Mouse (Mus musculus) limb, embryonic 13.5 days (tissue): ENCODE measurements at regions not wholly inside any gene's neighbourhood (a gene's known extent, or its start where the extent isn't known, plus 50 kb on each side); places are given as distances from the start of the nearest gene placed in this dataset.
A peak's percentile ranks its signal among the peaks of the same experiment; 100 is the strongest.
"Not testable (repeated sequence)": the region's sequence is repeated elsewhere in the genome, so short reads cannot be mapped to it uniquely, and the experiment has no call there.

Experiments
- ATAC-seq: fragments of 200-750 bp; cut with Nextera tagmentation; 2 replicates; pipeline ENCODE4 v1.8.0; 2017; ENCODE audit warnings: low read depth, moderate number of reproducible peaks, moderate TSS enrichment; ENCODE audit not compliant: low FRiP score
- H3K27ac ChIP-seq: fragments of 300-500 bp; sonication (generic); 2 replicates; pipeline ENCODE4 v1.5.1; 2015; ENCODE audit warnings: inconsistent platforms, mild to moderate bottlenecking, moderate library complexity
- H3K27me3 ChIP-seq: fragments of 300-500 bp; sonication (generic); 2 replicates; pipeline ENCODE4 v1.6.1; 2015; ENCODE audit warnings: mild to moderate bottlenecking, inconsistent platforms
- H3K36me3 ChIP-seq: fragments of 300-500 bp; sonication (generic); 2 replicates; pipeline ENCODE4 v1.6.1; 2015; ENCODE audit warnings: inconsistent platforms, mild to moderate bottlenecking, moderate library complexity
- H3K4me1 ChIP-seq: fragments of 300-500 bp; sonication (generic); 2 replicates; pipeline ENCODE4 v1.6.1; 2015; ENCODE audit warnings: inconsistent platforms
- H3K4me2 ChIP-seq: fragments of 300-500 bp; sonication (generic); replicated peaks from 2 replicates; pipeline ENCODE4 v1.6.1; 2015; ENCODE audit warnings: inconsistent platforms, mild to moderate bottlenecking, moderate library complexity
- H3K4me3 ChIP-seq: fragments of 300-500 bp; sonication (generic); 2 replicates; pipeline ENCODE4 v1.5.1; 2015; ENCODE audit warnings: moderate library complexity, mild to moderate bottlenecking, inconsistent platforms
- H3K9ac ChIP-seq: fragments of 300-500 bp; sonication (generic); 2 replicates; pipeline ENCODE4 v1.6.1; 2015; ENCODE audit warnings: mild to moderate bottlenecking, inconsistent platforms
- H3K9me3 ChIP-seq: fragments of 300-500 bp; sonication (generic); 2 replicates; pipeline ENCODE4 v1.6.1; 2016; ENCODE audit warnings: inconsistent platforms
- WGBS: fragments of 180-500 bp; shearing (Covaris S2); methylation state at CpG from one replicate; pipeline ENCODE4 v1.1.7; 2015; 5-methylcytosine and 5-hydroxymethylcytosine counted together

DNA sequence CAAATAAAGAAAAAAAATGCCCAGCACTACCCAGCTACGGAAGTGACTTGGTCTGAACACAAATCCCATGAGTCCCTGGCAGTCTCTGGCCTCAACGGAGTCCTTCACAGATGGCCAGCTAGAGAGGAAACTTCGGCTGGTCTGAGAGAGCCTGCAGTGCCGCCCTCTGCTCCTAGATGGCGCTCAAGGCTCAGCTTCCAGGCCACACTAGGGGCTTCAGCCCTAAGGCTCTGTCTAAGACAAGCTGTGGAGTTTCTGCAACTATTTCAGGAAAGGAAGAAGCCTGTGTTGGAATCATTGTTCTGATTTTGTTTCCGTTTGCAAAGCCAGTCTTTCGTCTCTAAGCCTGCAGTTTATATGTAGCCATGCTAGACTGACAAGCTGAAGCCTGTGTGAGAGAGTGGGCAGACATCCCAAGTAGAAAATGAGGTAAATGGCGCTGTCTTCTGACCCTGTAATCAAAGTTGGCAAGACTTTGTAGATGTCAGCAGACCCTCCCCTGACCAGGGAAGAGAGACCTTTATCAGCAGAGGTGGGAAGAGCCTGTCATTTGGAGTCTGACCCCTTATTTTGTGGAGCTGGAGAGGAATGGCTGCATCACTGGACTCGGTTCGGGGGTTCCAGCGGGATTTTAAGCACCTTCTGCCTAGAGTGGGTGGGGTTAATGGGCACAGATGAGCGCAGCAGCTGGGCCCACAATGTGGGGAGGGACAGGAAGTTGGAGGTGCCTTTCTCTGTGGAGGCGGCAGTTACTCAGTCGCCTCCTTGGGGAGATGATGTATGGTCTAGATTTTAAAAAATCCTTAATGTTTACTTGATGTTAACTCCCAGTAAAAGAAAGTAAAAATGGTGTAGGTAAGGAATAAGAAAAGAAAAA, 197.5 kb downstream of the Nucb2 start:
- peaks cover 12% of the 10 kb centered on the region; the same call in 1 of the 2 replicates for H3K9me3 ChIP-seq
- no peak overlapping the region for H3K4me3 ChIP-seq
- no peaks in the 10 kb centered on the region for H3K27me3 ChIP-seq
- 0 out of 2 replicates have a peak, but pooled peaks cover 5% of the 10 kb centered on the region for H3K4me1 ChIP-seq
- ATAC-seq, result peak; percentile 73; the same call in 1 of the 2 replicates
- WGBS, result 36% methylated on average over 14 of the region's 14 CpGs
- H3K9ac ChIP-seq, result no peak overlapping the region
- no peaks in the 10 kb centered on the region for H3K36me3 ChIP-seq
- H3K27ac ChIP-seq, result no peak overlapping the region; the same call in 1 of the 2 replicates
- no peak overlapping the region for H3K4me2 ChIP-seq

DNA sequence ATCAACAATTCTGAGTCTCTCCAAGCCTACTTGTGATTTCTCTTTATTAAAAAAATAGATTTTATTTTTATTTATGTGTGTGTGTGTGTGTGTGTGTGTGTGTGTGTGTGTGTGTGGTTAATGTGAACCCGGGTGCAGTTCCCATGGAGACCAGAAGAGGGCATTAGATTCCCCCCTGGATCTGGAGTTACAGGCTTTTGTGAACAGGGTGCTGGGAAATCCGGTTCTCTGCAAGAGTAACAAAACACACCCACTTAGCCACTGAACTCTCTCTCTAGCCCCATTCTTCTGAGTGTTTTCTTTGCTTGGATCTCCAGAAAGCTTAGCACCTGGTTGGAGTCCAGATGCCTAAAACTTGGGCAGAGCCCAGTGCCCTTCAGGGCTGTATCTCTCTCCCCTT, 198.4 kb downstream of the Nucb2 start:
- no peak overlapping the region for H3K4me3 ChIP-seq
- H3K4me1 ChIP-seq, result 0 out of 2 replicates have a peak, but pooled peaks cover 5% of the 10 kb centered on the region
- no peak overlapping the region for H3K27ac ChIP-seq
- ATAC-seq, result no peak
- H3K36me3 ChIP-seq, result no peaks in the 10 kb centered on the region
- H3K27me3 ChIP-seq, result no peaks in the 10 kb centered on the region
- 88% methylated on average over 2 of the region's 2 CpGs for WGBS
- H3K9ac ChIP-seq, result no peak overlapping the region
- H3K9me3 ChIP-seq, result peaks cover 12% of the 10 kb centered on the region; the same call in 1 of the 2 replicates
- no peak overlapping the region for H3K4me2 ChIP-seq

DNA sequence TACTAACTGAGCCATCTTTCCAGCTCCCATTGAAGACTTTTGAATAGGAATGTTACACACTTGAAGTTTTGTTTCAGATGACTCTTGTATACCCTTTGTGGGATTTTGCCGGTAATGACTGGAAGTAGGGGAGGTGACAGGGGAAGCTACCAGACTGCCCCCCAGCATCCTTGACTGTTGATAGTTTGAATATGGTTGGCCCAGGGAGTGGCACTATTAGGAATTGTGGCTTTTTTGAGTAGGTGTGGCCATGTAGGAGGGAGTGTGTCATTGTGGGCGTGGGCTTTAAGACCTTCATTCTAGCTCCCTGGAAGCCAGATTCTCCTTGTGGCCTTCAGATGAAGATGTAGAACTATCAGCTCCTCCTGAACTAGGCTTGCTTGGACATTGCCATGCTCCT, 207.4 kb downstream of the Nucb2 start:
- Histone ChIP-seq H3K36me3 (no peaks in the 10 kb centered on the region), H3K4me1 (0 out of 2 replicates have a peak, but pooled peaks cover 3% of the 10 kb centered on the region), H3K27me3 (no peaks in the 10 kb centered on the region), H3K4me3 (no peak overlapping the region), H3K9me3 (no peaks in the 10 kb centered on the region), H3K4me2 (no peak overlapping the region), H3K9ac (no peak overlapping the region), H3K27ac (no peak overlapping the region)
- no peak for ATAC-seq
- WGBS, result 95% methylated on average over 2 of the region's 2 CpGs

DNA sequence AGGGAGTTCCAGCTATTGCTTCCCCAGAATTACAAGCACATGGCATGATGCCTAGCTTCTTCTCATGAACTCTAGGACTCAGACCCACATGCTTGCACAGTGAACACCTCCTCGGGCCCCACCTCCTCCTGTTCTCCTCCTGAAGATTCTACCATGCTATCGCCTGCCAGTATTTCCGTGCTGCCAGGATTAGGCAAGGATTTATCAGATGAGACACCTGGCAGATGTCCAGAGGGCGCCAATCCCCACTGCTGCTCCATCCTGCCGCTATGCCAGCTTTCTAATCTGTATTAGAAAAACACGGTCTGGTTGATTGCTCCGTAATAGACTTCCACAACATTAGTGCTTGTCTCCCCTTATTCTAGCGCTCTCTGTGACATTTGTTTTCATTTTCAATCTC, 209.0 kb downstream of the Nucb2 start:
- no peak overlapping the region for H3K27ac ChIP-seq
- no peaks in the 10 kb centered on the region for H3K36me3 ChIP-seq
- no peak overlapping the region for H3K9ac ChIP-seq
- 83% methylated on average over 8 of the region's 8 CpGs for WGBS
- H3K4me2 ChIP-seq, result no peak overlapping the region
- H3K4me3 ChIP-seq, result no peak overlapping the region
- H3K9me3 ChIP-seq, result no peaks in the 10 kb centered on the region
- 0 out of 2 replicates have a peak, but pooled peaks cover 1% of the 10 kb centered on the region for H3K4me1 ChIP-seq
- no peaks in the 10 kb centered on the region for H3K27me3 ChIP-seq
- ATAC-seq, result no peak

DNA sequence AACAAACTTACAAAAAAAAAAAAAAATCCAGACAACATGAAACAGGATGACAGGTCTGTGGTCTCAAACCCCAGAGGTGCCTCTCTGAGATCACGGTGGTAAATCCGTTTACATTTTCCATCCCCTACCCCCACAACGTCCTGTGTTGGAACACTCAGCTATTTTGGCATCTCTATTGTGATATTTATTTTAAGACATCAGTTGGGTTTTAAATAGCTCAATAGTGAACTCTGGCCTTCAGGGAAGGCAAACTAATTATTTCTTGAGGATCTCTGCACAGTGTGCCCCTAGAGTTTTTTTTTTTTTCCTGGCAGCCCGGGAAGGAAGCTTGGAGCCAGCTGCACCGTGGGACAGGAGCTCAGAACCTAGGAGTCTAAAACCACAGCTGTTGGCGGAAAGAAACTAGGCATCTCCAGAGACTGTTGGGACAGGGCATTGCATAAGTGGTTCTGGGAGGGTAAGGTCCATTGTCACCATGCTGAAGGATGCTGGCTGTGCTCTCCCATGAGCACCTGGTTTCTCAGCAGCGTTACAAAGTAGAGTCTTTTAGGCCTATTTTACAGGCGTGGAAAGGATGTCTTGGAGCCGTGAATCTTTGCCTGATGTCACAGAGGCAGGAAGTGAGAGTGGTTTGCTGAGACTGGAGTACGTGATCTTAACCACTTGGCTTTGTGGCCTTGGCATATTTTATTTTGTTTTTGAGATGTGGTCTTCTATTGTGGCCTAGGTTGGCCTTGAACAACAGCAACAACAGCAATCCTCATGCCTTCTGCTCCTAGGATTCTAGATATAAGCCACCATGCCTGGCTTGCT, 211.3 kb downstream of the Nucb2 start:
- Histone ChIP-seq H3K4me3 (no peak overlapping the region), H3K27ac (no peak overlapping the region), H3K36me3 (no peaks in the 10 kb centered on the region), H3K9ac (no peak overlapping the region), H3K27me3 (no peaks in the 10 kb centered on the region), H3K4me2 (no peak overlapping the region), H3K4me1 (no peaks in the 10 kb centered on the region), H3K9me3 (no peaks in the 10 kb centered on the region)
- WGBS, result 57% methylated on average over 10 of the region's 10 CpGs
- no peak for ATAC-seq

DNA sequence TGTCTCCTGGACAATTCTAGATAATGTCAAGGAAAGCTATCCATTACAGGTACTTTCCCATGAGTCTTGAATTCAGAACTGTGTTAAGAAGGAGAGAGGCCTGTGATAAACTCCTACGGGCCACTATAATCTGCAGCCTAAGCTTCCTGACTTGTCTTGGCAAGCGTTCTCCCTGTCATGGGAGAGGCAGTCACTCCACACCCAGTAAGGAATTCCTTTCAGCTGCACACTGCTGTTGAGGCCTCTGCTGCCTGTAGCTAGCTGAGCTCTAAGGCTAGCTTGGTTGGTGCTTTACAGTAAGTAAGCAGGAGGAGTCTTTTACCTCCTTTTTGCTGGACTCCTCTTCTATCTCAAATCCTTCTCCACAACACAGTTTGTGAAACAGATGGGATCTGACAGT, 224.2 kb downstream of the Nucb2 start:
- 26% methylated on average over 2 of the region's 2 CpGs for WGBS
- ATAC-seq, result peak; percentile 76
- Histone ChIP-seq H3K27ac (peak overlapping the region; percentile 44; the same call in 1 of the 2 replicates), H3K4me2 (no peak overlapping the region), H3K36me3 (no peaks in the 10 kb centered on the region), H3K27me3 (no peaks in the 10 kb centered on the region), H3K4me1 (peaks cover 20% of the 10 kb centered on the region), H3K9me3 (no peaks in the 10 kb centered on the region), H3K9ac (no peak overlapping the region), H3K4me3 (no peak overlapping the region)

DNA sequence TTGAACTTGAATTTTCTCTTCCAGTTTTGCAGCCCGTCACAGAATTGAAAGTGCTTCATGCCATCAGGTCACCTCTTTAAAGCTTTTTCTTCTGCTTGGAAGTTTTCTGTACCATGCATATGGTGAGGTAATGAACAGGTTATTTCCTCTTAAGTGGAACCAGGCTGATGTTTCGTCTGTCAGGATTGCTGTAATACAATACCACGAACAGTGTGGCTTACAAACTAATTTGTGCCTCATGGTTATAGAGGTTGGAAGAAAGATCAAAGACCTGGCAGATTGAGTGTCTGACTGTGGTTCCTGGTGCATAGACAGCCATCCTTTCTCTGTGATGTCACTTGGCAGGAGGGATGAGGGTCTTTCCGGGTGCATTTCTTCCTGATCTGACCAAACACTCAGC, 225.6 kb downstream of the Nucb2 start:
- H3K4me2 ChIP-seq, result no peak overlapping the region
- no peaks in the 10 kb centered on the region for H3K36me3 ChIP-seq
- H3K9ac ChIP-seq, result no peak overlapping the region
- no peak; the same call in 1 of the 2 replicates for ATAC-seq
- H3K27me3 ChIP-seq, result no peaks in the 10 kb centered on the region
- 8% methylated on average over 4 of the region's 4 CpGs for WGBS
- no peaks in the 10 kb centered on the region for H3K9me3 ChIP-seq
- peaks cover 20% of the 10 kb centered on the region for H3K4me1 ChIP-seq
- no peak overlapping the region for H3K4me3 ChIP-seq
- H3K27ac ChIP-seq, result no peak overlapping the region

DNA sequence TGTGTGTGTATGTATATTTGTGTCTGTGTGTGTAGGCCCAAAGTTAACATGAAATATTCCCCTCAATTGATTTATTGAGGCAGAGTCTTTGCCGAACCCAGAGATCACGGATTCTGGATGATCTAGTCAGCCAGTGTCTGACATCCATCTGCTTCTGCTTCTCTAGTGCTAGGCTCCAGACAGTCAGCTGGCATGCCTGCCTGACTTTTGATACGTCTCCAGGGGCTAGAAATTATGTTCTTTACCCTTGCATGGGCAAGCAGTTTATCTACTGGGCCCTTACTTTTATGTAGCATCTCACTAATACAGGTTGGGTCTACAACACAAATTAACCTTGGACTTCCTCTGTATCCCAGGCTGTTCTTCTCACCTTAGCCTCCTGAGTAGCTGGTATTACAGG, 231.5 kb downstream of the Nucb2 start:
- Histone ChIP-seq H3K9me3 (no peaks in the 10 kb centered on the region), H3K4me3 (no peak overlapping the region), H3K36me3 (no peaks in the 10 kb centered on the region), H3K27ac (no peak overlapping the region), H3K9ac (no peak overlapping the region), H3K4me2 (no peak overlapping the region), H3K27me3 (no peaks in the 10 kb centered on the region), H3K4me1 (no peaks in the 10 kb centered on the region)
- 73% methylated on average over 3 of the region's 3 CpGs for WGBS
- no peak for ATAC-seq

DNA sequence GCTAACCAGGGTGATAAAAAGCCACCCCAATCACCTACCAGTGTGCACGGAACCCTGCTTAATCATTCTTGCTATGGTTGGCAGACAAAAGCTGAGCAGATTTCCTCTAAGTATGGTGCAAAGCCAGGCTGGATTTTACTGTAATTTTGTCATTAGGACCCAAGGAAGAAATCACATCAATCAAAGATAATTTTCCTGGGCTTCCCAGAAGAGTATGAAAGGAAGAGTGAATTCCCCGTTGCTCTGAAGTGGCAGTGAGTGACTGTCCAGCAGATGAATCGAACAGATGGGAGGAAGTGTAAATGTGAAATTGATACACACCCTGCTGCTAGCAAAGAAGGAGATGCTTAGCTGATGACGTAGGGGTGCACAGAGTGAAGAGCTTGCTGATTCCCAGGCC, 232.2 kb downstream of the Nucb2 start:
- ATAC-seq, result no peak
- Histone ChIP-seq H3K9me3 (no peaks in the 10 kb centered on the region), H3K36me3 (no peaks in the 10 kb centered on the region), H3K9ac (no peak overlapping the region), H3K4me1 (no peaks in the 10 kb centered on the region), H3K4me3 (no peak overlapping the region), H3K27ac (no peak overlapping the region), H3K4me2 (no peak overlapping the region), H3K27me3 (no peaks in the 10 kb centered on the region)
- WGBS, result 53% methylated on average over 4 of the region's 4 CpGs

DNA sequence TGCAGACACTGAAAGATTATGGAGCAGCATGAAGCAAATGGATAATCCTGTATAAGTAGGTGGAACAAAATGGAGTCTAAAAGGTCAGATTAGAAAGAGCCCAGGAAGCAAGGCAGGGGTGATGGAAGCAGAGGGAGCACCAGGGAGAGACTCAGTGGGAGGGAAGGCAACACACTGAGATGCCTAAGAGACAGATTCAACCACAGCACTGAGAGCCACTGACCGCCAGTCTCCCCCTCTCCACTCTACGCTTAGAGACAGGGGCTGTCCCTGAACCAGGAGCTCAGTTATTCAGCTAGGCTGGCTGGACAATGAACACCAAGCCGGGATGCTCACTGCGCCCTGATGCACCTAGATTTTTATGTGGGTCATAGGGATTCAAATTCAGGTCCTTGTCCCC, 233.8 kb downstream of the Nucb2 start:
- Histone ChIP-seq H3K27ac (no peak overlapping the region), H3K9ac (no peak overlapping the region), H3K36me3 (no peaks in the 10 kb centered on the region), H3K4me2 (no peak overlapping the region), H3K27me3 (no peaks in the 10 kb centered on the region), H3K4me3 (no peak overlapping the region), H3K4me1 (no peaks in the 10 kb centered on the region), H3K9me3 (no peaks in the 10 kb centered on the region)
- WGBS, result 91% methylated on average over 4 of the region's 4 CpGs
- no peak for ATAC-seq

DNA sequence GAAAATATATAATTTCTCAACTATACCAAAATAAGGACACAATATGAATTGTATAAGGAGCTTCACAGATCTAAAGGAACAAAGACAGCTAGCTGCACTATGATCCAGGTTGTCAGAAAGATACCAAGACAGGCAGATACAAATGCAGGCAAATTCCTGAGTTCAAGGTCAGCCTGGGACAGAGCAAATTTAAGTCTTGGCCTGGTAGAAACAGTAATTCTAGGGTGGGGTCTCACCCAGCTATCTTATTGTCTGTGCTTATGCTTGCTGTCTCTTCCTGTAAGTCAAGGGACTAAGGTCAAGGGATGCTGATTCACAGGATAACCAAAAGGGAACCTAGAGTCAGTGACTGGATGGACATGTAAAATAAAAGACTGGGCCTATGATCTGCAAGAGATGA, 250.4 kb downstream of the Nucb2 start:
- H3K9me3 ChIP-seq, result no peaks in the 10 kb centered on the region
- no peaks in the 10 kb centered on the region for H3K36me3 ChIP-seq
- ATAC-seq, result no peak
- H3K27ac ChIP-seq, result no peak overlapping the region
- H3K9ac ChIP-seq, result no peak overlapping the region
- no peak overlapping the region for H3K4me2 ChIP-seq
- no peak overlapping the region for H3K4me3 ChIP-seq
- H3K4me1 ChIP-seq, result no peaks in the 10 kb centered on the region
- no peaks in the 10 kb centered on the region for H3K27me3 ChIP-seq

DNA sequence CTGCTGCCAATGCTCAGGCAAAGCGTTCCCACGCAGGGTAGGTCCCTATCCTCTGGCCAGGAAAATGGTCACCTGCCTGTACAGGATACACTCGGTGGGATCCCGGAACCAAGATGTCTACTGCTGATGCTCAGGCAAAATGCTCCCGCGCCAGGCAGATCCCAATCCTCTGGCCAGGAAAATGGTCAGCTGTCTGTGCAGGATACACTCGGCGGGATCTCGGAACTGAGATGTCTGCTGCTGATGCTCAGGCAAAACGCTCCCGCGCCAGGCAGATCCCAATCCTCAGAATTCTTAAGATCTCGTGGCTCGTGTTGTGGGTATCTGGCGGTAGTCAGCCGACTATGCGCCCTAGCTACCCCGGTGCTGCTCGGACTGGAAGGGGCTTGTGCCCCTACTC, 288.0 kb downstream of the Nucb2 start:
- H3K36me3 ChIP-seq, H3K27me3 ChIP-seq, ATAC-seq, H3K9me3 ChIP-seq, H3K4me1 ChIP-seq, H3K4me3 ChIP-seq, H3K4me2 ChIP-seq, H3K27ac ChIP-seq, H3K9ac ChIP-seq: not testable (repeated sequence)
- 91% methylated on average over 19 of the region's 19 CpGs for WGBS
